Mouse (Mus musculus) spleen, adult 2 months (tissue): ENCODE measurements around the gene Plin5.

Experiments
- CTCF ChIP-seq: fragments of 200-500 bp; IDR thresholded peaks from 2 replicates; pipeline ENCODE4 v1.5.1; 2011; ENCODE audit warnings: mild to moderate bottlenecking, inconsistent platforms; ENCODE audit not compliant: insufficient read depth, insufficient read length, insufficient replicate concordance; ENCODE audit errors: extremely low read depth
- POLR2A ChIP-seq: fragments of 200-500 bp; IDR thresholded peaks from 2 replicates; pipeline ENCODE4 v1.6.1; 2011; ENCODE audit warnings: low read depth, low read length, inconsistent platforms

GRCm38 (mm10) chr17:56159729-56160128, 42.3 kb upstream of the Plin5 start:
- no peak for TF ChIP-seq POLR2A
- TF ChIP-seq CTCF, result peak; percentile 81
